Mouse (Mus musculus) CH12.LX (cell line): Measurements from ENCODE around the gene Hist1h2bm. TPM values are rescaled to one million over a fixed set of nuclear protein-coding genes. Genes with fewer than 3 reads are reported as not detected.

Experiments
- DNase-seq: peaks from one replicate; pipeline ENCODE4 v3.0.0-alpha.2; 2013; ENCODE audit errors: extremely low read depth
- H3K27ac ChIP-seq: 2 replicates; pipeline ENCODE4 v1.5.1; 2012; ENCODE audit warnings: low read depth, mild to moderate bottlenecking, control low read depth, moderate library complexity; ENCODE audit not compliant: insufficient read depth
- H3K27me3 ChIP-seq: replicated peaks from 2 replicates; pipeline ENCODE3; 2012; ENCODE audit warnings: inconsistent platforms
- H3K36me3 ChIP-seq, 2 experiments: replicated peaks in 1 of 2; 2 replicates each; pipeline versions ENCODE3 to v1.6.1; 2012; ENCODE audit warnings: inconsistent platforms in 1 of 2, low read length in 1 of 2, mild to moderate bottlenecking in 1 of 2, mixed read lengths in 1 of 2, moderate library complexity in 1 of 2; ENCODE audit not compliant: control insufficient read depth in 1 of 2, insufficient read depth in 1 of 2
- H3K4me1 ChIP-seq, 2 experiments: 2 replicates each; pipeline ENCODE4 v1.6.1; 2012; ENCODE audit warnings: inconsistent platforms in 1 of 2, moderate library complexity in 1 of 2; ENCODE audit not compliant: insufficient read depth in 2 of 2, control insufficient read depth in 1 of 2
- H3K4me2 ChIP-seq: 2 replicates; pipeline ENCODE4 v1.6.1; 2012; ENCODE audit warnings: low read depth, mild to moderate bottlenecking, control low read depth; ENCODE audit not compliant: poor library complexity, insufficient read depth, severe bottlenecking
- H3K4me3 ChIP-seq, 3 experiments: fragments of 150-350 bp in 1 of 3; sonication (generic) in 1 of 3; replicated peaks in 1 of 3; 2 replicates each; pipeline versions ENCODE3 to v1.5.1; 2011 to 2012; ENCODE audit warnings: low read depth in 2 of 3, low read length in 2 of 3, mild to moderate bottlenecking in 2 of 3, moderate library complexity in 2 of 3, control low read depth in 1 of 3, improper control_type of control experiment in 1 of 3, inconsistent platforms in 1 of 3, mixed read lengths in 1 of 3; ENCODE audit not compliant: poor library complexity in 1 of 3
- H3K79me2 ChIP-seq: replicated peaks from 2 replicates; pipeline ENCODE4 v1.6.1; 2012; ENCODE audit warnings: mild to moderate bottlenecking, moderate library complexity; ENCODE audit not compliant: control insufficient read depth, poor library complexity, insufficient read depth, severe bottlenecking; ENCODE audit errors: extremely low read depth
- H3K9ac ChIP-seq: 2 replicates; pipeline ENCODE4 v1.6.1; 2012; ENCODE audit warnings: low read depth, mild to moderate bottlenecking, control low read depth, moderate library complexity; ENCODE audit not compliant: insufficient read depth
- H3K9me3 ChIP-seq: replicated peaks from 2 replicates; pipeline ENCODE3; 2012; ENCODE audit warnings: low read length, inconsistent platforms, mixed read lengths
- BHLHE40 ChIP-seq: IDR thresholded peaks from 2 replicates; pipeline ENCODE4 v1.6.1; 2011; ENCODE audit warnings: mild to moderate bottlenecking, low read depth, low read length, improper control_type of control experiment
- CHD1 ChIP-seq: IDR thresholded peaks from 2 replicates; pipeline ENCODE4 v1.6.1; 2012; ENCODE audit warnings: low read depth, low read length, improper control_type of control experiment, inconsistent platforms
- E2F4 ChIP-seq: IDR thresholded peaks from 2 replicates; pipeline ENCODE4 v1.6.1; 2011; ENCODE audit warnings: low read depth, low read length, improper control_type of control experiment; ENCODE audit not compliant: insufficient replicate concordance
- ELF1 ChIP-seq: IDR thresholded peaks from 2 replicates; pipeline ENCODE4 v1.6.1; 2014; ENCODE audit warnings: low read depth, mild to moderate bottlenecking, inconsistent platforms, low read length, improper control_type of control experiment
- ETS1 ChIP-seq: conservative IDR thresholded peaks from 2 replicates; pipeline ENCODE4 v1.6.1; 2012; ENCODE audit warnings: low read depth, mild to moderate bottlenecking, inconsistent platforms, low read length, improper control_type of control experiment, moderate library complexity
- HCFC1 ChIP-seq: IDR thresholded peaks from 2 replicates; pipeline ENCODE4 v1.6.1; 2012; ENCODE audit warnings: low read depth, mild to moderate bottlenecking, inconsistent platforms, low read length, improper control_type of control experiment
- IRF4 ChIP-seq: IDR thresholded peaks from 2 replicates; pipeline ENCODE4 v1.6.1; 2014; ENCODE audit warnings: low read depth, mild to moderate bottlenecking, inconsistent platforms, low read length, improper control_type of control experiment
- JUND ChIP-seq: conservative IDR thresholded peaks from 2 replicates; pipeline ENCODE4 v1.6.1; 2011; ENCODE audit warnings: low read depth, low read length, improper control_type of control experiment
- MAFK ChIP-seq: IDR thresholded peaks from 2 replicates; pipeline ENCODE4 v1.6.1; 2011; ENCODE audit warnings: low read length, improper control_type of control experiment; ENCODE audit not compliant: insufficient replicate concordance
- MAX ChIP-seq: IDR thresholded peaks from 2 replicates; pipeline ENCODE4 v1.6.1; 2011; ENCODE audit warnings: low read length, improper control_type of control experiment
- MAZ ChIP-seq: IDR thresholded peaks from 2 replicates; pipeline ENCODE4 v1.6.1; 2012; ENCODE audit warnings: low read depth, mild to moderate bottlenecking, inconsistent platforms, low read length, improper control_type of control experiment, moderate library complexity
- NELFE ChIP-seq: IDR thresholded peaks from 2 replicates; pipeline ENCODE4 v1.6.1; 2011; ENCODE audit warnings: low read depth, low read length, improper control_type of control experiment
- PAX5 ChIP-seq: IDR thresholded peaks from 2 replicates; pipeline ENCODE4 v1.6.1; 2012; ENCODE audit warnings: low read length, inconsistent platforms, mixed read lengths
- POLR2A ChIP-seq: IDR thresholded peaks from 2 replicates; pipeline ENCODE4 v1.6.1; 2011; ENCODE audit warnings: low read depth, mild to moderate bottlenecking, improper control_type of control experiment, low read length
- POLR2AphosphoS2 ChIP-seq: IDR thresholded peaks from 2 replicates; pipeline ENCODE4 v1.6.1; 2011; ENCODE audit warnings: low read depth, low read length, improper control_type of control experiment
- RAD21 ChIP-seq: IDR thresholded peaks from 2 replicates; pipeline ENCODE4 v1.6.1; 2011; ENCODE audit warnings: low read depth, mild to moderate bottlenecking, low read length, improper control_type of control experiment, moderate library complexity
- RCOR1 ChIP-seq: conservative IDR thresholded peaks from 2 replicates; pipeline ENCODE4 v1.6.1; 2012; ENCODE audit warnings: low read depth, mild to moderate bottlenecking, inconsistent platforms, low read length, improper control_type of control experiment
- SIN3A ChIP-seq: IDR thresholded peaks from 2 replicates; pipeline ENCODE4 v1.6.1; 2012; ENCODE audit warnings: low read length, improper control_type of control experiment, inconsistent platforms
- SMC3 ChIP-seq: IDR thresholded peaks from 2 replicates; pipeline ENCODE4 v1.6.1; 2011; ENCODE audit warnings: low read depth, low read length, improper control_type of control experiment
- TBP ChIP-seq: conservative IDR thresholded peaks from 2 replicates; pipeline ENCODE4 v1.6.1; 2011; ENCODE audit warnings: low read depth, low read length, improper control_type of control experiment
- TCF12 ChIP-seq: IDR thresholded peaks from 2 replicates; pipeline ENCODE4 v1.6.1; 2014; ENCODE audit warnings: low read depth, mild to moderate bottlenecking, inconsistent platforms, low read length, improper control_type of control experiment
- UBTF ChIP-seq: IDR thresholded peaks from 2 replicates; pipeline ENCODE4 v1.6.1; 2012; ENCODE audit warnings: low read depth, mild to moderate bottlenecking, inconsistent platforms, low read length, improper control_type of control experiment, moderate library complexity
- USF1 ChIP-seq: IDR thresholded peaks from 2 replicates; pipeline ENCODE4 v1.6.1; 2014; ENCODE audit warnings: low read depth, mild to moderate bottlenecking, inconsistent platforms, low read length, improper control_type of control experiment
- USF2 ChIP-seq: conservative IDR thresholded peaks from 2 replicates; pipeline ENCODE4 v1.6.1; 2011; ENCODE audit warnings: low read depth, low read length, improper control_type of control experiment
- ZKSCAN1 ChIP-seq: IDR thresholded peaks from 2 replicates; pipeline ENCODE4 v1.6.1; 2012; ENCODE audit warnings: low read depth, inconsistent platforms, low read length, improper control_type of control experiment, borderline replicate concordance
- ZMIZ1 ChIP-seq: IDR thresholded peaks from 2 replicates; pipeline ENCODE4 v1.6.1; 2012; ENCODE audit warnings: low read depth, mild to moderate bottlenecking, inconsistent platforms, low read length, improper control_type of control experiment
- dilution Hi-C: fragments of 300-500 bp; cut with MboI; formaldehyde crosslinking; loops from 2 replicates; pipeline ENCODE4 v1.14.3; 2020; ENCODE audit warnings: low sequenced_read_pairs; ENCODE audit not compliant: extremely low pct_unique_long_range_greater_than_20kb, extremely low pct_ligation_motif_present
- in situ Hi-C: fragments of 300-500 bp; cut with MboI; formaldehyde crosslinking; loops from 3 replicates; pipeline ENCODE4 v1.14.3; 2019; ENCODE audit warnings: low sequenced_read_pairs, low pct_ligation_motif_present, low pct_unique_long_range_greater_than_20kb, mixed read lengths
- polyA plus RNA-seq: library from polyadenylated mRNA; unstranded; fragments of >175 nt; gene quantifications from 2 replicates; pipeline ENCODE4 v1.2.1, GENCODE M21; 2012; ENCODE audit warnings: low read depth; ENCODE audit not compliant: insufficient read length
- total RNA-seq, 2 experiments: library from RNA; depleted of rRNA; stranded (reverse); fragments of 300-350 nt in 1 of 2; fragments of >200 nt in 1 of 2; gene quantifications; 2 replicates each; pipeline ENCODE4 v1.2.3; 2012 to 2014

The Hist1h2bm gene
- total and polyA plus RNA-seq, 3 experiments, result 0.87 to 1,804 (median 36.0) TPM

DNA sequence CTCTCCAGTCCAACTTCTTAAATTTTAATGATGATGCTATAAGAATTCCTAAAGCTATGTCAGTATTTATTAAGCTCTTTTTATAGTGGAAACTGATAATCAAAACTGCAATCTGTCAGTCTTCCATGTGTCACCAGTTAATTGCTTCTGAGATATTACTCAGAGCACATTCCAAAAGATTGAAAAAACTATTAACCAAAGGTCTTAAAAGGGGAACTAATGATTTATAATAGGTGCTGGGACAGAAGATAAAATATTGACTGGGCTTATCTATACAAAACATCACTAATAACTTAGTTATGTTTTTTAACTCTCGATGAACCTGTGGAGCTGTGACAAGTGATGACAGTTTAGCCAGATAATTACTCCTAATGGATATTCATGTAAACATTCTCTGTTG is 23.2 kb downstream of the Hist1h2bm start:
- DNase-seq, result no peak
- in situ Hi-C loops (loop anchor here (10.0 to 25.0 kb wide), 2 partner anchors 290 to 1817 kb away; partner anchors contain the start of genes Hist1h1d, Hist1h2ad, Hist1h2ae and Hist1h2ah), dilution Hi-C loops (no loop called here)
- Histone ChIP-seq H3K4me2 (no peak overlapping the region), H3K79me2 (no peaks in the 10 kb centered on the region), H3K27me3 (no peaks in the 10 kb centered on the region), H3K9ac (no peak overlapping the region), H3K4me3 (no peak overlapping the region), H3K27ac (no peak overlapping the region), H3K4me1 (no peaks in the 10 kb centered on the region; a peak in 1 of 4 replicates), H3K36me3 (no peaks in the 10 kb centered on the region), H3K9me3 (no peaks in the 10 kb centered on the region)
- TF ChIP-seq MAX, result no peak
- TF ChIP-seq ELF1, result no peak
- no peak for TF ChIP-seq POLR2AphosphoS2
- TF ChIP-seq RCOR1, result no peak
- TF ChIP-seq HCFC1, result no peak
- TF ChIP-seq NELFE, result no peak
- TF ChIP-seq ZMIZ1, result no peak
- TF ChIP-seq SMC3, result no peak
- TF ChIP-seq IRF4, result no peak
- no peak for TF ChIP-seq ETS1
- no peak for TF ChIP-seq ZKSCAN1
- no peak for TF ChIP-seq PAX5
- TF ChIP-seq CHD1, result no peak
- TF ChIP-seq JUND, result no peak
- no peak for TF ChIP-seq TCF12
- no peak for TF ChIP-seq POLR2A
- no peak for TF ChIP-seq MAFK

DNA sequence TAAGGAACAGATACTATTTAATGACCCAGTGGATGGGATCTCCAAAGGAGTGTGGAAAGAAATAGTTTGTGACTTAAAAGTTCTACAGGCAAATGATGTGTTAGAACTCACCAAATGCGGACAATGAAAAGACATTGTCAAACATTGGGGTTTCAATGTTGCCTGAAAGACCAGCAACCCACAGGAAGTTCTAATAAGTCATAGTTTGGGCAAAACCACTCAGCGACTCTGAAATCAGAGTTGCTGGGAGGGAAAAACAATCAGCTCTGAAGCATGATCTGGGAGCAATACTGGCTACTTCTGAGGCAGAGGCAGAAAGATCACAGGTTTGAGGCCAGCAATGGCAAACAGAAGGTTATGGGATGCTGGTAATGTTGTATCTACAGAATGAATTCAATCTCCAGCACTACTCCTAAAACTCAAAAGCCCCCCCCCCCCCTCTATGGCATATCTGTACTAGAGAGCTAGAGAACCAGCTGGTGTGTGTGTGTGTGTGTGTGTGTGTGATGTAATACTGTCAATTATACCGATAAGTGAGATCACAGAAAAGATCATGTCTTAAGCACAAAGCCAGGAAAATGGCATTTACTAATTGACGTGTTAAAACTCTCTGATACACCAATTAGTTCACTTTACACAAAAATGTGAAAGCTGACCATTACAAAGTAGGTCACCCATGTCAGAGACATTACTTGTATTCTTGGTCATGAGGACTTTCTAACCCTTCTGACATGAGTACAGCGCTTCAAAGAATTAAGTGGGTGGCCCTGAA is 27.7 kb downstream of the Hist1h2bm start:
- DNase-seq, result peak; percentile 67
- TF ChIP-seq POLR2A (peak; percentile 91), POLR2AphosphoS2 (peak; percentile 99), BHLHE40 (no peak), TBP (0 out of 2 replicates have a peak, but pooled peaks have one; percentile 18), E2F4 (0 out of 2 replicates have a peak, but pooled peaks have one; percentile 65), RAD21 (no peak), TCF12 (no peak), SMC3 (peak; percentile 16; the same call in 1 of the 2 replicates), SIN3A (no peak; the same call in 1 of the 2 replicates), MAZ (0 out of 2 replicates have a peak, but pooled peaks have one; percentile 18), USF2 (peak; percentile 46), USF1 (no peak), HCFC1 (0 out of 2 replicates have a peak, but pooled peaks have one; percentile 8), UBTF (no peak), IRF4 (no peak), CHD1 (peak; percentile 64), ZKSCAN1 (no peak)
- TF ChIP-seq, all 38 proteins: peak for 9
- no peaks in the 10 kb centered on the region for H3K9me3 ChIP-seq
- H3K27ac ChIP-seq, result peak overlapping the region; percentile 73
- in situ Hi-C loops, result loop anchor here (10.0 to 25.0 kb wide), 2 partner anchors 285 to 1813 kb away; partner anchors contain the start of genes Hist1h1d, Hist1h2ad, Hist1h2ae and Hist1h2ah
- H3K4me2 ChIP-seq, result peak overlapping the region; percentile 85
- peak overlapping the region; percentile 86 for H3K9ac ChIP-seq
- dilution Hi-C loops, result no loop called here
- H3K4me3 ChIP-seq, result peak overlapping the region; percentile 53 to 69 (median 55)
- no peaks in the 10 kb centered on the region for H3K36me3 ChIP-seq
- H3K27me3 ChIP-seq, result no peaks in the 10 kb centered on the region
- H3K79me2 ChIP-seq, result no peaks in the 10 kb centered on the region
- H3K4me1 ChIP-seq, result peaks cover 0 to 14% of the 10 kb centered on the region in 2 experiments; a peak in 2 of 4 replicates
